Mouse (Mus musculus) bone marrow macrophage, adult 2 months (primary cell): ENCODE results near the gene Actl7a.

Experiments used
- CTCF ChIP-seq: IDR thresholded peaks from 2 replicates; pipeline ENCODE4 v1.5.1; 2012; ENCODE audit warnings: low read depth, mild to moderate bottlenecking, low read length, moderate library complexity
- POLR2A ChIP-seq: IDR thresholded peaks from 2 replicates; pipeline ENCODE4 v1.6.1; 2012; ENCODE audit warnings: mild to moderate bottlenecking, low read depth, low read length, borderline replicate concordance

DNA sequence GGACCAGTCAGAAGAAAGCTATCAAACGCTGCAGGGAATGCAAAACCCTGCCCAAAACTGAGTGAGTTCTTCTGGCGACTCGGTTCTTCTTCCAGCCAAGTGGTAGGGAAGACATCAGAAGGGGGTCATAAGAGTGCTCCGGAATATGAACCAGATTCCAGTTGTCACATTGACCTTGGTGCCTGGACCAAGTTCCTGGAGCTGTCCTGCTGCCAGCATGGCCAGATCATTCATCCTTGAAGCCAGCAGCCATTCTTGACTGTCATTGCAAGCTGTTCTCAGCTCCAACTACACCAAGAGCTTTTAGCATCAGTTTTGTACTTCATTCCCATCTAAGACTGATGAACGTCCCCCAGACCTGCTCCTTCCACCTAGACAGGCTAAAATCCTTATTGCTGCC lies 26.4 kb upstream of the Actl7a start:
- TF ChIP-seq CTCF = no peak
- no peak for TF ChIP-seq POLR2A
